Mouse (Mus musculus) liver, postnatal 0 days (tissue): ENCODE data around the gene Gm28635.

ENCODE experiments used
- CTCF ChIP-seq: sonication (generic); IDR thresholded peaks from 2 replicates; pipeline ENCODE4 v1.5.1; 2016; ENCODE audit warnings: antibody characterized with exemption, low read depth
- EP300 ChIP-seq: IDR thresholded peaks from 2 replicates; pipeline ENCODE4 v1.6.1; 2016; ENCODE audit warnings: antibody characterized with exemption, low read depth, mild to moderate bottlenecking

GRCm38 (mm10) chr2:84690050-84690449, 12.2 kb upstream of the Gm28635 start:
- TF ChIP-seq EP300, result no peak
- TF ChIP-seq CTCF, result no peak
